Comparison of ENCODE assay signal across 9 mouse cellular contexts in the genomic region with DNA sequence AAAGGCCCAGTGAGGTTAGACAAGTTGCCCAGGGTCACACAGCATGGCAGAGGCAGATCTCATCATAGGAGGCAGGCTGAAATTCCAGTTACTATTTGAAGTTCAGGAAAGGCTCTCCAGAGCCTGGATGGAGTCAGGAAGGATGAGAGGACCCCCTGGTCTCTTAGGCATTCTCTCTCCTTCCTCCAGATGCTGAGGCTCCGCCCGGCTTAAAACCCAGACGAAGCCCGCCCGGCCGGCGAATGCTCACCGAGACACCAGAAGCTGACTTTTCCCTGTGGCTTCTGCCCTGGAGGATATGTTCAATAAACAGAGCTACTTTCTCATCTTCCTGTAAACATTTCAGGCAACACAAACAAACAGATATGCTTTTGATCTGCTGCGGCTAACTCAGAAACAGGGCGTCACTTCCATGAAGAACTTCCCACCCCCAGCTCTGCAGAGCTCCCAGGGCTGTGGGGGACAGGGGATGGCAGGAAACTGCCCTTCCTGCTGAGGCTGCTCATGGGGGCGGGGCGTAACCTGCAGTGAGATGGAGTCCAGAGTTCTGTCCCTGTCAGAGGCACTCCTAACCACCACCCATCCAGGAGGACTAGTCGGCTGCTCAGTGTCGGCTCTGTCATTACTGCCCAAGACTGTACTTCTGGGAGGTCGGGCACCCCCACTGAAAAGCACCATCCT. TPM values are rescaled to one million over a fixed set of nuclear protein-coding genes. Genes with fewer than 3 reads are reported as not detected.
DNase-seq lines count a peak whose midpoint lies in the region; ATAC-seq lines count a peak whose summit lies in the region.
"Had no signal": no experiment of that assay in that cellular context is flagged by ENCODE, and none has a peak within 500 bp of the region (broad histone marks: within the 10 kb centered on the region; RNA-seq: fewer than 3 reads in every experiment).

No protein-coding gene starts in this region.

- H3K4me3 ChIP-seq in embryonic facial prominence, embryonic 12.5 days, result no peak overlapping the region
- H3K4me3 ChIP-seq in neural tube, embryonic 14.5 days (ENCODE audit: low read depth, low read length), result no peak overlapping the region

- 16% methylated on average over 15 of the region's 15 CpGs for WGBS in embryonic facial prominence, embryonic 12.5 days
- 34% methylated on average over 15 of the region's 15 CpGs for WGBS in neural tube, embryonic 14.5 days

- no peak overlapping the region; the same call in 1 of the 2 replicates for H3K4me2 ChIP-seq in embryonic facial prominence, embryonic 12.5 days (replicated peaks)
- H3K4me2 ChIP-seq in neural tube, embryonic 14.5 days (ENCODE audit: low read depth, low read length), result no peak overlapping the region

- H3K27ac ChIP-seq in embryonic facial prominence, embryonic 12.5 days, result peak overlapping the region; percentile 9; the same call in 1 of the 2 replicates
- H3K27ac ChIP-seq in neural tube, embryonic 14.5 days (ENCODE audit: low read depth, low read length), result peak overlapping the region; percentile 52
- H3K27ac ChIP-seq: liver, embryonic 14.5 days had no signal

- DNase-seq in cerebellum, adult 9-11 months, result peak; percentile 66
- DNase-seq in cerebellum, adult 8-10 months, result no peak
- DNase-seq in heart, postnatal 25 days (ENCODE audit: low spot score), result peak; percentile 51
- DNase-seq in kidney, postnatal 4 days, result peak; percentile 73 to 81
- no peak for DNase-seq in layer of hippocampus, postnatal 14 days (ENCODE audit: low spot score in 2 of 2)
- no peak for DNase-seq in right cerebral cortex, adult 2 months (ENCODE audit: low spot score in 2 of 2)

- H3K4me1 ChIP-seq in embryonic facial prominence, embryonic 12.5 days, result peaks cover 69% of the 10 kb centered on the region
- H3K4me1 ChIP-seq in neural tube, embryonic 14.5 days (ENCODE audit: control insufficient read depth, insufficient read depth, low read length), result peaks cover 79% of the 10 kb centered on the region

- no peak overlapping the region for H3K9ac ChIP-seq in embryonic facial prominence, embryonic 12.5 days
- 0 out of 2 replicates have a peak overlapping the region, but pooled peaks have one; percentile 5 for H3K9ac ChIP-seq in neural tube, embryonic 14.5 days (replicated peaks; ENCODE audit: low read depth, low read length)
- H3K9ac ChIP-seq: liver, embryonic 14.5 days had no signal

- no peaks in the 10 kb centered on the region for H3K36me3 ChIP-seq in embryonic facial prominence, embryonic 12.5 days
- no peaks in the 10 kb centered on the region for H3K36me3 ChIP-seq in neural tube, embryonic 14.5 days (ENCODE audit: control insufficient read depth, insufficient read depth, low read length)

- no peaks in the 10 kb centered on the region for H3K27me3 ChIP-seq in embryonic facial prominence, embryonic 12.5 days
- no peaks in the 10 kb centered on the region for H3K27me3 ChIP-seq in neural tube, embryonic 14.5 days (ENCODE audit: control insufficient read depth, insufficient read depth, low read length)

- ATAC-seq in embryonic facial prominence, embryonic 12.5 days (ENCODE audit: insufficient number of reproducible peaks, insufficient read depth, low FRiP score, low TSS enrichment), result no peak
- no peak for ATAC-seq in neural tube, embryonic 14.5 days (ENCODE audit: low read depth)

- intact Hi-C loops in heart, postnatal 25 days (cut with DNase I), result loop anchor here (2.0 kb wide), 1 partner anchor 14 kb away; the partner anchor contains the start of gene Coro2b

- no peaks in the 10 kb centered on the region for H3K9me3 ChIP-seq in embryonic facial prominence, embryonic 12.5 days
- H3K9me3 ChIP-seq in neural tube, embryonic 14.5 days (ENCODE audit: control insufficient read depth, low read length), result no peaks in the 10 kb centered on the region

RNA-seq across cellular contexts. Expression of gene Coro2b, which starts 13.9 kb away (rescaled TPM):
- 12.9 and 13.5 TPM in 2 replicates for polyA plus RNA-seq in embryonic facial prominence, embryonic 12.5 days (2016; fragmentation: Nextera tagmentation; extraction: Ambion mirVana)
- 10 to 100 TPM in 1 of 2 experiments, 1 to 10 TPM in 1; 9.5 to 15.1 TPM for total RNA-seq in heart, postnatal 25 days (2021)
- 32.5 and 34.5 TPM in 2 replicates for polyA plus RNA-seq in neural tube, embryonic 14.5 days (2014; fragmentation: Nextera tagmentation; extraction: Ambion mirVana)
- total RNA-seq in layer of hippocampus, postnatal 14 days (2021), result 100 to 1,000 TPM; 188 to 193 TPM

Comparison
In these comparisons a context has a peak if more than half of its experiments do, and no peak if none do; other contexts are left out.
1. DNase-seq: peak in cerebellum, adult 9-11 months (single experiment), heart, postnatal 25 days (single experiment) and kidney, postnatal 4 days (2 of 2); none in cerebellum, adult 8-10 months (single experiment), layer of hippocampus, postnatal 14 days (0 of 2) and right cerebral cortex, adult 2 months (0 of 2).
2. RNA of gene Coro2b, which starts 13.9 kb away (total RNA-seq): 188 to 193 TPM in layer of hippocampus, postnatal 14 days; 9.5 to 15.1 TPM in heart, postnatal 25 days; every median in the first group is over 10 times any median in the second.